Mouse (Mus musculus) gastrocnemius, adult 2 months (tissue): ENCODE measurements at regions not wholly inside any gene's neighbourhood (a gene's known extent, or its start where the extent isn't known, plus 50 kb on each side); places are given as distances from the start of the nearest gene placed in this dataset.

Experiments used
- DNase-seq: peaks from one replicate; pipeline ENCODE4 v3.0.0; 2022
- H3K27ac ChIP-seq: fragments of 200-600 bp; 2 replicates; pipeline ENCODE4 v1.8.1; 2022; ENCODE audit warnings: mild to moderate bottlenecking
- H3K4me3 ChIP-seq: fragments of 200-600 bp; 2 replicates; pipeline ENCODE4 v1.8.1; 2022; ENCODE audit warnings: mild to moderate bottlenecking, moderate library complexity
- CTCF ChIP-seq: fragments of 200-600 bp; IDR thresholded peaks from 2 replicates; pipeline ENCODE4 v1.8.1; 2022; ENCODE audit warnings: antibody characterized with exemption, mild to moderate bottlenecking, moderate library complexity
- intact Hi-C: fragments of 180-260 bp; cut with DNase I; formaldehyde crosslinking; loops from one replicate; pipeline ENCODE4 v1.15.1; 2025

- intact Hi-C loops = no loop called here
- Histone ChIP-seq H3K4me3 (no peak overlapping the region), H3K27ac (no peak overlapping the region)
- TF ChIP-seq CTCF = no peak
- no peak for DNase-seq
Measured at GRCm38 (mm10) chr14:120626223-120626935, 148.1 kb downstream of the Rap2a start.

GRCm38 (mm10) chr14:120626936-120627277 is 148.7 kb downstream of the Rap2a start:
- TF ChIP-seq CTCF = no peak
- DNase-seq = no peak
- no peak overlapping the region for H3K27ac ChIP-seq
- intact Hi-C loops = no loop called here
- H3K4me3 ChIP-seq = no peak overlapping the region

- no peak overlapping the region for H3K27ac ChIP-seq
- no peak for TF ChIP-seq CTCF
- DNase-seq = no peak
- intact Hi-C loops = no loop called here
- H3K4me3 ChIP-seq = no peak overlapping the region
Measured at GRCm38 (mm10) chr14:120632771-120633170, 154.5 kb downstream of the Rap2a start.

- TF ChIP-seq CTCF = no peak
- Histone ChIP-seq H3K4me3 (no peak overlapping the region), H3K27ac (no peak overlapping the region)
- intact Hi-C loops = no loop called here
- DNase-seq = no peak
Measured at GRCm38 (mm10) chr14:120636726-120637400, 158.6 kb downstream of the Rap2a start.

- intact Hi-C loops = no loop called here
- no peak overlapping the region for H3K27ac ChIP-seq
- DNase-seq = no peak
- no peak overlapping the region for H3K4me3 ChIP-seq
- TF ChIP-seq CTCF = no peak
Measured at GRCm38 (mm10) chr14:120637486-120638125, 159.4 kb downstream of the Rap2a start.

GRCm38 (mm10) chr14:120642591-120642990 is 164.3 kb downstream of the Rap2a start:
- DNase-seq = no peak
- Histone ChIP-seq H3K27ac (no peak overlapping the region), H3K4me3 (no peak overlapping the region)
- TF ChIP-seq CTCF = no peak
- intact Hi-C loops = no loop called here

- DNase-seq = no peak
- H3K27ac ChIP-seq = no peak overlapping the region
- no peak for TF ChIP-seq CTCF
- intact Hi-C loops = no loop called here
- H3K4me3 ChIP-seq = no peak overlapping the region
Measured at GRCm38 (mm10) chr14:120652034-120652433, 173.8 kb downstream of the Rap2a start.

- peak; percentile 89 for TF ChIP-seq CTCF
- H3K4me3 ChIP-seq = no peak overlapping the region
- no peak overlapping the region for H3K27ac ChIP-seq
- intact Hi-C loops = loop anchor here (1.0 to 5.0 kb wide), 3 partner anchors 398 to 584 kb away; no protein-coding TSS in a partner anchor
- DNase-seq = peak; percentile 51
Measured at GRCm38 (mm10) chr14:120660321-120660781, 182.1 kb downstream of the Rap2a start.

GRCm38 (mm10) chr14:120661111-120661510 is 182.9 kb downstream of the Rap2a start:
- intact Hi-C loops = loop anchor here (5.0 kb wide), 2 partner anchors 399 to 524 kb away; no protein-coding TSS in a partner anchor
- no peak for DNase-seq
- H3K4me3 ChIP-seq = no peak overlapping the region
- TF ChIP-seq CTCF = no peak
- no peak overlapping the region for H3K27ac ChIP-seq

GRCm38 (mm10) chr14:120669665-120670064 is 191.4 kb downstream of the Rap2a start:
- intact Hi-C loops = no loop called here
- no peak overlapping the region for H3K27ac ChIP-seq

GRCm38 (mm10) chr14:120675752-120676151 is 197.5 kb downstream of the Rap2a start:
- Histone ChIP-seq H3K27ac (no peak overlapping the region), H3K4me3 (no peak overlapping the region)
- DNase-seq = no peak
- intact Hi-C loops = loop anchor here (5.0 kb wide), 1 partner anchor 132 kb away; no protein-coding TSS in a partner anchor
- no peak for TF ChIP-seq CTCF

More at GRCm38 (mm10) chr14:120669665-120670064, 191.4 kb downstream of the Rap2a start:
- TF ChIP-seq CTCF = no peak
- DNase-seq = no peak
- H3K4me3 ChIP-seq = no peak overlapping the region

- TF ChIP-seq CTCF = no peak
- Histone ChIP-seq H3K4me3 (no peak overlapping the region), H3K27ac (no peak overlapping the region)
- intact Hi-C loops = loop anchor here (5.0 kb wide), 1 partner anchor 129 kb away; no protein-coding TSS in a partner anchor
- DNase-seq = no peak
Measured at GRCm38 (mm10) chr14:120678533-120678932, 200.3 kb downstream of the Rap2a start.

GRCm38 (mm10) chr14:120679072-120679471 is 200.8 kb downstream of the Rap2a start:
- intact Hi-C loops = loop anchor here (5.0 kb wide), 1 partner anchor 128 kb away; no protein-coding TSS in a partner anchor
- TF ChIP-seq CTCF = no peak
- no peak for DNase-seq
- Histone ChIP-seq H3K4me3 (no peak overlapping the region), H3K27ac (no peak overlapping the region)
